Mouse (Mus musculus): ENCODE measurements around the gene Cnot2. TPM values are rescaled to one million over a fixed set of nuclear protein-coding genes. Genes with fewer than 3 reads are reported as not detected.

Cnot2 gene
- total RNA-seq, 2 experiments from 2014 or later: 87.5 to 92.5 TPM

DNA sequence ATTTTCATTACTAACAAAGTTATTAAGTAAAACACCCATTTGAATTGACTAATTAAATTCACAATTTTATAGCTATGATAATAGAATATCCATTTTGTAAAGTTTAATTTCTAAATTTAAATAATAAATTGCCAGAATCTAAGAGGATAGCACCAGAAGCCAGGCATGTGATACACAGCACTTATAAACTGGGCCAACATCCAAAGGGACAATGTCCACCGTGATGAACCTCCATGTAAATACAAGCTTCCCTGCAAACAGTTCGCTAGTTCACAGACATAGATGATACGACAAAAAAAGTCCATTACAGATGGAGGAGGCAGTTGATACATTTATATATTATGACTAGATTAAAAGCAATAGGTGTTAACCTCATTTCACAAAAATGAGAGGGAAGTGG lies 88.5 kb downstream of the Cnot2 start:
- no peak overlapping the region for H3K4me3 ChIP-seq
- DNase-seq (ENCODE audit: low spot score in 2 of 2): no peak
- no peak for TF ChIP-seq CTCF (conservative IDR thresholded peaks at IDR 0.05)
- no peak overlapping the region for H3K27ac ChIP-seq

DNA sequence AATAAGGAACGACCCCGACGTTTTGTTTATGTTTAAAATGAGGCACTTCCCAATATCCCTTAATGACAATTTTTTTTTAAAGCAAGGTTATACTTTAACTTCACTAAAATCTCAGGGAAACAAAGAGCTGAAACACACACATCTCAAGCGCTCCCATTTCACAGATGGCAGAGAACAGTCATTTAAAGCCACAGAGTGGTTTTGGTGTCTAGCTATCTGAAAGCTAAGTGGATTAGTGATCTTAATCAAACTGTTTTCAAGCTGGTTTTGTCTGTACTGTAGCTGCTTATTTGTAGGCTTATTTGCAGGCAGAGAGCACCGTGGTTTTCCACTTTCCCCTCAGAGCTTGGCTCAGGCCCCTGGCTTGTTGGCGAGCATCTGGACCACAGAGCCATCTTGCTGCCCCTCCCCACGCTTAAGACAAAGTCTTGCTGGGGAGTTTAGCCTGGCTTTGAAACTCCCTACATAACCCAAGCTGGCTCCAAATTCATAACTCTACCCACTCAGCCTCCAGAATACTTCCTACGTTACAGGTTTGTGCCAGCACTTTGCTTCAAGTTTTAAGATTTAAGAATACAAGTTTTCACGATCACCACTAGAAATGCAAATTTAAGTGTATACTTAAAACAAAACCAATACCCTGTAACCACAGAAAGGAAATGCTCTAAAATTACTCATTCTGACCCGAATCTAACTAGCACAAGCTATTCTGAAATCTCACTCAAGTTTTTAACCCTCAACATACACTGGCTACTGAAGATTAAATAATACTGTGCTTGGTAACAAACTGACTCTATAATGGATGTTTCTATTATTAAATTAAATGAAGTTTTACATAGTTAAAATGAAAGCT lies 94.2 kb downstream of the Cnot2 start:
- H3K27ac ChIP-seq: 0 out of 2 replicates have a peak overlapping the region, but pooled peaks have one; percentile 16
- TF ChIP-seq CTCF (conservative IDR thresholded peaks at IDR 0.05): no peak
- no peak overlapping the region for H3K4me3 ChIP-seq
- peak in 1 of 2 experiments; percentile 24 for DNase-seq (ENCODE audit: low spot score in 2 of 2)

DNA sequence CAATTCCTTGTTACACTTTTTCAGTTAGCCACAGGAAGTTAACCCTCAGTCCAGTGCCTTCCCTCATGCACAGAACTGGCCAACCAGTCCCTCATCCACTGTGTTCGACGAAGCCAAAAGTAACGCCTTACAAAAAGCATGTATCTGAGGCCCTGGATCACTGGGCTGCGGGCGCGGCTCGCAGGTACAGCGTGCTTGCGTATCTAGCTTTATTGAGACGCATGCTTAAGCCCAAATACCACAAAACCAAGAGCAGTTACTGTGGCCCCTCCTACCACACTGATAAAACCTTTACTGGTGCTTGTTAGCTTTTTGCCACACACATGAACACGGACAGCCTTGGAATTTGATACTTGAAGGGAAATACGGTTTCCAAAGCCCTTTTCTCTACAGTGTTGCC lies 99.4 kb downstream of the Cnot2 start:
- no peak for TF ChIP-seq CTCF (conservative IDR thresholded peaks at IDR 0.05)
- Histone ChIP-seq H3K27ac (no peak overlapping the region), H3K4me3 (no peak overlapping the region)
- no peak for DNase-seq (ENCODE audit: low spot score in 2 of 2)

DNA sequence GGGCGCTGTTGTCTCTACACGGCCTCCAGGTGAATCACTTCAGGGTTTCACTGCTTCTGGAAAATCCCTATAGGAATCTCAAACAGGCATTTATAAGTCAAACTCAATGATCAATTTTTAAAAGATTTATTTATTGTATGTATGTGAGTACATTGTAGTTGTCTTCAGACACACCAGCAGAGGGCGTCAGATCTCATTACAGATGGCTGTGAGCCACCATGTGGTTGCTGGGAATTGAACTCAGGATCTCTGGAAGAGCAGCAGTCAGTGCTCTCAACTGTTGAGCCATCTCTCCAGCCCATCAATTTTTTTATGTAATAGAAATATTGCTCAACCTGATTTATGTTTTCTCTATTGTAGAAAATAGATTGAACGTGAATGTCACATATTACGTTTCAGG lies 100.3 kb downstream of the Cnot2 start:
- Histone ChIP-seq H3K27ac (no peak overlapping the region), H3K4me3 (no peak overlapping the region)
- TF ChIP-seq CTCF (conservative IDR thresholded peaks at IDR 0.05): peak; percentile 60
- no peak for DNase-seq (ENCODE audit: low spot score in 2 of 2)

DNA sequence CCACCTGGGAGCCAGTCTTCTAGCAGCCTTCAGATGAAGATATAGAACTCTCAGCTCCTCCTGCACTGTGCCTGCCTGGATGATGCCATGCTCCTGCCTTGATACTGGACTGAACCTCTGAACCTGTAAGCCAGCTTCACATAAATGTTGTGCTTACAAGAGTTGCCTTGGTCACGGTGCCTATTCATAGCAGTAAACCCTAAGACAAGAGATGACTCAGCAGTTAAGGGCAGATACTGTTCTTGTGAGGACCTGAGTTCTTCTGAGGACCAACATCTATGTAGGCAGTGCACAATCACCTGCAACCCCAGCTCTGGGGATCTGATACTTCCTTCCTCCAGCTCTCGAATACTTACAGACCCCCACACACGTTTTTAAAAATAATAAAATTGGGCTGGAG lies 104.8 kb downstream of the Cnot2 start:
- no peak overlapping the region for H3K27ac ChIP-seq
- no peak for TF ChIP-seq CTCF (conservative IDR thresholded peaks at IDR 0.05)
- DNase-seq (ENCODE audit: low spot score in 2 of 2): no peak

DNA sequence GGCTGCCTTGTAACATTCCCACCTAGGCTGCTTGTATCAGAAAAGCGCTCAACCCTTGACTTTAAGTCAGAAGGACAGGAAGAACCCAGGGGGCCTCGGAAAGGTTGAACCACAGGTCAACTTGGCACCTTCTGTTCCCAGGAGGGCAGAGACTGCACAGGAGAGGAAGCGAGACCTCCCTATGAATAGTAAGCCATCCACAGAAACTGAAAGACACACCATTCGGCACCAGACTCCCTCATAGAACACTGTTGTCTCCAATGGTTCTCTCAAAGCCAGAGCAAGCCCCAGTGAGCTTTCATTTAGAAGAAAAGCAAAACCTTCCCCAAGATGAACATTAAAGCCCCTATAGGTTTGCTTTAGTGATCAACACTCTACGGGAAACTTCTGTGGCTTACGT lies 105.6 kb downstream of the Cnot2 start:
- H3K27ac ChIP-seq: no peak overlapping the region
- DNase-seq (ENCODE audit: low spot score in 2 of 2): no peak
- H3K4me3 ChIP-seq: no peak overlapping the region
- TF ChIP-seq CTCF (conservative IDR thresholded peaks at IDR 0.05): peak; percentile 36; the same call in 1 of the 2 replicates

More for the DNA sequence above, 104.8 kb downstream of the Cnot2 start:
- no peak overlapping the region for H3K4me3 ChIP-seq

DNA sequence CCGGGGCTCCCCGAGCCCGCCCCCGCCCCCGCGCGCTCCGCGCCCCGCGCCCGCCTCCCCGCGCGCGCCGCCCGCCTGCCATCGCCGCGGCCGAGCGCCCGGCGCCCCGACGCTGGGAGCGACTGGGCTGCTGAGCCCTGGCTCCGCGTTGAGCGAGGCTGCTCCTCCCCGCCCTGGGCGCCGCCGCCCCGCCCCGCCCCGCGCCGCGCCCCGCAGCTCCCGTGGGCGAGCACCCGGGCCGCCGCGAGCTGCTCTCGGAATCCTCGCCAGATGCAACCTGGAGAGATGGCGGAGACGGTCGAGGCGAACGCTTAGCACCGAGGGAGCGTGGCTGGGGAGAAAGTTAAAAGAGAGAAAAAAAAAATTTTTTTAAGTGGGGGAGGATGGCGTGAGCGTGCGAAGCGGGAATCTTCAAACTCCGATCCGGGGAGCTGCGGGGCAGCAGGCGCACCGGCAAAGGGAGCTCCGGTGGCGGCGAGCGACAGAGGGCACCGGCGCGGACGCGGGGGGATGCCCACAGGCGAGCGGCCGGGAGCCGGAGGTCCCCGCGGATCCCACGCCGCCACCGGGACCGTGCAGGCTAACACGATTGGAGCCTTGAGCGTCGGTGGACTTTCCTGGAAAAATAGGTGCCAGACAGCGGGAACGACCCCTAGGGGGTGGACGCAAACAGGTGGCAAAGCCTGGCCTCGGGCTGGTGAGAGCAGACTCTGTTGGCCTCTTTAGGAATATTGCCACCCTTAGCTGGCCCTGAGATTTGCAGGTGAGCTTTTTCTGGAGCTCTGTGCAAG lies 107.4 kb downstream of the Cnot2 start, which contains the start of gene Kcnmb4:
TSS of gene Kcnmb4 (minus strand) at position 120 of the 791 bp plus-strand sequence.
- H3K27ac ChIP-seq: peak within 1 kb of the TSS; percentile 93
- peak within 1 kb of the TSS; percentile 82 for H3K4me3 ChIP-seq
- peak; percentile 22 for TF ChIP-seq CTCF (conservative IDR thresholded peaks at IDR 0.05)
- peak; percentile 37 to 60 for DNase-seq (ENCODE audit: low spot score in 2 of 2)

DNA sequence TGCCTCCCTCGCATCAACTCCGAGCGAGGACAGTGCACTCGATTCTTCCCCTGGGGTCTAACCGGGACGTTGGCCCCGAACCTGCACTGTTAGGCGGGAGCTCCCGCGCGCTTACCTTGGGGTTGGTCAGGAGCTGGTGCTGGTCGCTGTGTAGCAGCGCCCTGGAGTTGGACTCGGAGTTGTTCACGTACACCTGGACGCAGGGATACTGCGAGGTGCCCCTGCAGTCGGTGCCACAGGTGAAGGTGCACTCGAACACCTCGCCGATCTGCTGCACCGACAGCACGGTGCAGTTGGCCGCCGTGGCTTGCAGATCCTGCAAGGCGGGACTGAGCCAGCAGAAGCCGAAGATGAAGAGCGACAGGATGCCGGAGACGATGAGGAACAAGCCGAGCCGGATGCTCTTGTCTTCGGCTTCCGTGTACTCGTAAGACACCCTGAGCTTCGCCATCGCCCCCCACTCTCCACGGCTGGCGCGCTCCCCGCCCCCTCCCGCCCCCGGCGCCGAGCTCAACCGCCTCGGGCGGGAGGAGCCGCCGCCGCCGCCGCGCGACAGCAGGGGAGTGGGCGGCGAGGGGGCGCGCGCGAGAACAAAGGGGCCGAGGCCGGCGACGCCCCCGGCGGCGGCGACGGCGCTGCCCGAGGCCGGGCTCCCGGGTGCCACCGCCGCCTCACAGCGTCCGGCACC lies 108.1 kb downstream of the Cnot2 start:
- DNase-seq (ENCODE audit: low spot score in 2 of 2): no peak
- no peak for TF ChIP-seq CTCF (conservative IDR thresholded peaks at IDR 0.05)
- Histone ChIP-seq H3K4me3 (peak overlapping the region; percentile 82), H3K27ac (peak overlapping the region; percentile 93)

DNA sequence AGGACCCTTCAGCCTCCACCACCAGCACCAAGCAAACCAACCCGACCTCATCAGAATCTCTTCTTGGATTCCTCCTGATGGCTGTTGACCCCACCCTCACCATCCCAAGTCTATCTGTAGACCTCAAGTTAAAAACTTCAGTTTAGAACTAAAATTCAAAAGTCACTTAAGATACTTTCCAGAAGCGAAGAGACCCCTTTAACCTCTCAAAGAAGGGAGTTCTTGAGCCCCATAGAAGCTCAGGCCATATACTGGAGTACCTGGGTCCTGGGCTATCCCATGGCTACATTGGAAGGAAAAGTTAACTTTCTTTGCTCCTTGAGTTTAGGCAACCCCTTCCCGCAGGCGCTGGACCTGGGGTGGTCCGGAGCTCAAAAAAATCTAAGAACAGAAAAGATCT lies 108.7 kb downstream of the Cnot2 start:
- TF ChIP-seq CTCF (conservative IDR thresholded peaks at IDR 0.05): no peak
- peak overlapping the region; percentile 93 for H3K27ac ChIP-seq
- peak overlapping the region; percentile 82 for H3K4me3 ChIP-seq
- DNase-seq (ENCODE audit: low spot score in 2 of 2): no peak

DNA sequence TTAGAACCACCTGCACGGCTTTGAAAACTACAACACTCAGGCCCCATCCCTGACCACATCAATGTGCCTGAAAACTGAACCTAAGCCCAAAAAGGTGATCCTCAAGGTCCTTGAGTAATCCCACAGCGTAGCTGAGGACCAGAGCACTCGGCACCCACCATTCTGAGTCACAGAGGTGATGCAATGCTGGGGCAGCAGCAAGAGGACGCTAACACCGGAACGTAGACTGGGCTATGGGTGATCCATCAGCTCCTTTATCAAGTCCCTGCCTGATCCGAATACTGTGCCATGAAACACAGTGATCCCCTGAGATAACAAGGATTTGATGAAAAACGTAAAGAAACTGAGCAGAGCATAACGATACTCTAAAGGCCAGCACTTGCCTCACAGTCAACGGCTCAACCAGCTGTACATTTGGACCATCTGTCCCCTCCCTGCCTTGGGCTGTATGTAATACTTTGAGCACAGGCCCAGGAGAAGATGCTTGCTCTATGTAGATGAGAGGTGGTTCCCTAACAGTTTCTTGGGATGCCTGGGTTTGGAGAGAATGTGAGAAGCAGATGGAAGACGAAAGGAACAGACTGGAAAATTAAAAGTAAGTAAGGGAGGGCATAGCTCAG lies 110.9 kb downstream of the Cnot2 start:
- H3K27ac ChIP-seq: 0 out of 2 replicates have a peak overlapping the region, but pooled peaks have one; percentile 32
- no peak for DNase-seq (ENCODE audit: low spot score in 2 of 2)
- no peak for TF ChIP-seq CTCF (conservative IDR thresholded peaks at IDR 0.05)
- H3K4me3 ChIP-seq: peak overlapping the region; percentile 18

DNA sequence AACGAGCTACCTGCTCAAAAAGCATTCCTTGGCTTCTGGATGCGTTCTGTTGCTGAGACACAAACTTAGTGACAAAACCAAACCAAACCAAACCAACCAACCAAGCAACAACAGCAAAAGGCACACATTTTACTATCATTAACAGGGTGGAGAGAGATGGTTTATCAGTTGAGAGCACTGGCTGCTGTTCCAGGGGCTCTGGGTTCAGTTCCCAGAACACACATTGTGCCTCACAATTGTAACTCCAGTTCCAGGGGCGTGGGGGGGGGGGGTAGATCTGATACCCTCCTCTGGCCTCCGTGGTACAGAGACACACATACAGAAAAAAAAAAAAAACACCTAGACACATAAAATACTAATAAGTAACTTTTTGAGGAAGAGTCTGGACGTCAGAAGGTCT lies 113.2 kb downstream of the Cnot2 start:
- no peak for DNase-seq (ENCODE audit: low spot score in 2 of 2)
- Histone ChIP-seq H3K27ac (no peak overlapping the region), H3K4me3 (no peak overlapping the region)
- no peak for TF ChIP-seq CTCF (conservative IDR thresholded peaks at IDR 0.05)

DNA sequence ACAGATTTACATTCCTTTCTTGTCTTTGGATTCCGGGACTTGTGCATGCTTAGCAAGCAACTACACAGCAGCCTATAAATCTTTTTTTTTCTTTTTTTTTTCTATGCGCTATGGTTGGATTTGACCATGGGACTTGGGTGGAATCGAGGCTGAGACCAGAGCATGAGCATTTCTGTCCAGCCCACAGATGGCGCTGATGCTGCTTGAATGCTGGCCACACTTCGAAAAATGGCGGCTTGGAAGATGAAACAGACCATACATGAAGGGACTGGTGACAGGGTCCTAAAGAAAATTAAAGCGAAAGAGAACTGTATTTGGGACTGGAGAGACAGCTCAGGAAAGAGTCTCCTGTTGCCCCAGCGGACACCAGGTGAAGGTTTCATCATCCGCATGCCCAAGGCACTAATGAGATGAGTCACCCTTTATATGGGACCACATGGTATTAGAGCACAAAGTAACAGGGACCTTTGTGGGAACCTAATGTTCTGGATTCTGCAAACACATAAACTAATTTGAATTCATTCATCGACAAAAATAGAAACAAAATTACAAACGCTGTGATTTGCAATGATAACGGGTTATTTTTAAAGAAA lies 117.5 kb downstream of the Cnot2 start:
- peak; percentile 19 for TF ChIP-seq CTCF (conservative IDR thresholded peaks at IDR 0.05)

More for the DNA sequence above, 117.5 kb downstream of the Cnot2 start:
- DNase-seq (ENCODE audit: low spot score in 2 of 2): no peak
- no peak overlapping the region for H3K27ac ChIP-seq
- no peak overlapping the region for H3K4me3 ChIP-seq
